Mouse (Mus musculus) midbrain, embryonic 12.5 days (tissue): ENCODE data around the gene Hes5. TPM values are rescaled to one million over a fixed set of nuclear protein-coding genes. Genes with fewer than 3 reads are reported as not detected.

Source experiments
- ATAC-seq: fragments of 200-750 bp; cut with Nextera tagmentation; 2 replicates; pipeline ENCODE4 v1.8.0; 2017; ENCODE audit warnings: low read depth, moderate TSS enrichment, moderate library complexity; ENCODE audit not compliant: low FRiP score
- H3K27ac ChIP-seq: fragments of 300-500 bp; sonication (generic); replicated peaks from 2 replicates; pipeline ENCODE4 v1.5.1; 2016; ENCODE audit warnings: mild to moderate bottlenecking
- H3K27me3 ChIP-seq: fragments of 300-500 bp; sonication (generic); 2 replicates; pipeline ENCODE4 v1.6.1; 2016; ENCODE audit warnings: mild to moderate bottlenecking
- H3K36me3 ChIP-seq: fragments of 300-500 bp; sonication (generic); 2 replicates; pipeline ENCODE4 v1.6.1; 2016
- H3K4me1 ChIP-seq: fragments of 300-500 bp; sonication (generic); 2 replicates; pipeline ENCODE4 v1.6.1; 2016
- H3K4me2 ChIP-seq: fragments of 300-500 bp; sonication (generic); replicated peaks from 2 replicates; pipeline ENCODE4 v1.6.1; 2016; ENCODE audit warnings: mild to moderate bottlenecking, moderate library complexity
- H3K4me3 ChIP-seq: fragments of 300-500 bp; sonication (generic); 2 replicates; pipeline ENCODE4 v1.5.1; 2016; ENCODE audit warnings: mild to moderate bottlenecking
- H3K9ac ChIP-seq: fragments of 300-500 bp; sonication (generic); replicated peaks from 2 replicates; pipeline ENCODE4 v1.6.1; 2016; ENCODE audit warnings: mild to moderate bottlenecking, moderate library complexity
- H3K9me3 ChIP-seq: fragments of 300-500 bp; sonication (generic); 2 replicates; pipeline ENCODE4 v1.6.1; 2016; ENCODE audit warnings: mild to moderate bottlenecking
- WGBS: fragments of 180-500 bp; shearing (Covaris S2); methylation state at CpG from one replicate; pipeline ENCODE4 v1.1.7; 2016; 5-methylcytosine and 5-hydroxymethylcytosine counted together
- polyA plus RNA-seq: library from polyadenylated mRNA; unstranded; fragments of >200 nt; fragmentation: Nextera tagmentation; extraction: Ambion mirVana; gene quantifications from 2 replicates; pipeline ENCODE4 v1.2.1, GENCODE M21; 2016

Hes5 gene
- polyA plus RNA-seq, 1 experiment from 2014 or later: 870 TPM

DNA sequence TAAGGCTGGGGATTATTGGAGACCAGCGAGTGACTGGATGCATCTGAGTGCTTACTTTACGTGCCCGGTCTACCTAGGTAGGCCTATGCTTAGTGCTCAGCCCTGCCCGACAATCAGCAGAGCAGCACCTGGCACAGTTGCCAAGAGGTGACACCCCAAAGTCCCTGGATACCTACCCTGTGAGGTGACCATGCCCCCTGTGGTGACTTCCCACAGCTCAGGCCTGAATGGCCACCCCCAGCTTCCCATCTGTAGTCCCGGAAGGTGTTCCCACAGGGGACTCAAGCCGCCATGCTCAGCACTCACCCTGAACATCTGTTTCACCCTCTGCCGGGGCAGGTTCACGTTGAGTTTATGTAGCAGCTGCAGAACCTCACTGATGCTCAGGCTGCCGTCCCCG lies 45.6 kb downstream of the Hes5 start:
- Histone ChIP-seq H3K4me2 (no peak overlapping the region), H3K4me3 (no peak overlapping the region), H3K27me3 (peaks cover 11% of the 10 kb centered on the region; the same call in 1 of the 2 replicates), H3K9me3 (no peaks in the 10 kb centered on the region), H3K36me3 (no peaks in the 10 kb centered on the region), H3K4me1 (no peaks in the 10 kb centered on the region), H3K9ac (no peak overlapping the region), H3K27ac (no peak overlapping the region)
- no peak for ATAC-seq
- 68% methylated on average over 10 of the region's 10 CpGs for WGBS

DNA sequence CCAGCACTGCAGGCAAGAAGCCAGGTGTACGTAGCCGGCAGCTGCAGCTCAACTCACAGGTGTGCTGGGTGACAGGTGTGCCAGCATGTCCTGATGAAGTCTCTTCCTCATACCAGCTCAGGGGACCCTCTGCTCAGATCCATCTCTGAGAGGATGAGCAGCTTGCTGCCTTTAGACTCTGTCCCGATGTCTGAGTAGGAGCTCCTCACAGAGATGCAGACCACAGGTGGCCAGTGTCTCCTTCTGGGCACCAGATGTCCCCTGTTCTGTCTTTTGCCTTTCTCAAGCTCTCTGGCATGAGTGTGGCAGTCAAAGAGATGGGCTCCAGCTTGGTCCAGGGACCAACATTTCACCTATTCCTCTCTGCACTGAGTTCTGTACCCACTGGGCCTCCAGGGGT lies 46.9 kb downstream of the Hes5 start:
- Histone ChIP-seq H3K4me3 (no peak overlapping the region), H3K4me2 (no peak overlapping the region), H3K27me3 (peaks cover 4% of the 10 kb centered on the region; the same call in 1 of the 2 replicates), H3K4me1 (peaks cover 2% of the 10 kb centered on the region; the same call in 1 of the 2 replicates), H3K9ac (no peak overlapping the region), H3K36me3 (no peaks in the 10 kb centered on the region), H3K9me3 (no peaks in the 10 kb centered on the region), H3K27ac (no peak overlapping the region)
- 92% methylated on average over 3 of the region's 3 CpGs for WGBS
- no peak for ATAC-seq

DNA sequence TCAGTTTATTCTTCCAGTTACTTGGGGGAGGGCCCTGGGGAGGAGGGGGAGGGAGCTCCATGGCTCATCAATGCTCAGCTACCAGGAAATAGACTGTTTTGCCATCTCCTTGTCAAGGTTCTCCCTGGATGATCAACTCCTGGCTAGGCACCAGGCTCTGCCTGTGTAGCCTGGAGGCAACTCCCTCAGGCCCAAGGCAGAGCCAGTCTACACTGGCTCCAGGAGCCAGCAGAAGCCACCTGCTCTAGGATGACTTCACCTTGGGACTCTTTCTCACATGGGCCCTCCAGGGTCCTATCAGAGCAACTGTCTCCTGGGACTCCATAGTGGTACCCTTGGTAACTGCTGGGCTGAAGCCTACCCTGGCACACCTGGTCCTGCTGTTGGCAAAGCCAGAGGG lies 47.4 kb downstream of the Hes5 start:
- H3K27ac ChIP-seq: no peak overlapping the region
- H3K27me3 ChIP-seq: no peaks in the 10 kb centered on the region; the same call in 1 of the 2 replicates
- H3K4me2 ChIP-seq: no peak overlapping the region
- no peaks in the 10 kb centered on the region for H3K36me3 ChIP-seq
- H3K4me1 ChIP-seq: peaks cover 7% of the 10 kb centered on the region; the same call in 1 of the 2 replicates
- H3K4me3 ChIP-seq: no peak overlapping the region
- H3K9me3 ChIP-seq: no peaks in the 10 kb centered on the region
- H3K9ac ChIP-seq: no peak overlapping the region
- no peak for ATAC-seq

DNA sequence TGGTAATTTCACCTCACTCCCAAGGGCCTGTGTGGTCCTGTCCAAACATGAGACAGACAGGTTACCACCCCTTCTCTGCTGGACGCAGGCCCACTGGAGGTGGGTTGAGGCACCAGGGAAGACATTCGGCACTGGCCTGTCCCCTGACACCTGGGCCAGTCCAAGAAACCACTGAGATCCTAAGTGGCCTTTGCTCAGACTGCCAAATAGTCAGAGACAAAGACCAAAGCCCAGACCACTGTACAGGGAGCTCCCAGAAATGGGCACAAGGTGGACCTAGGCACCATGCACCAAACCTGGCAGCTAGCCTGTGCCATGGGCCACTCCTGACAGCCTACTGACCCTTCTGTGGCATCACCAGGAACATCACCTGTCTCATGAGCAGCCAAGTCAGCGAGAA lies 48.5 kb downstream of the Hes5 start:
- Histone ChIP-seq H3K4me2 (no peak overlapping the region), H3K36me3 (no peaks in the 10 kb centered on the region), H3K27ac (no peak overlapping the region), H3K9me3 (no peaks in the 10 kb centered on the region), H3K27me3 (peaks cover 10% of the 10 kb centered on the region), H3K4me1 (peaks cover 12% of the 10 kb centered on the region; the same call in 1 of the 2 replicates), H3K4me3 (no peak overlapping the region), H3K9ac (no peak overlapping the region)
- WGBS: 83% methylated on average over 3 of the region's 3 CpGs
- no peak for ATAC-seq

DNA sequence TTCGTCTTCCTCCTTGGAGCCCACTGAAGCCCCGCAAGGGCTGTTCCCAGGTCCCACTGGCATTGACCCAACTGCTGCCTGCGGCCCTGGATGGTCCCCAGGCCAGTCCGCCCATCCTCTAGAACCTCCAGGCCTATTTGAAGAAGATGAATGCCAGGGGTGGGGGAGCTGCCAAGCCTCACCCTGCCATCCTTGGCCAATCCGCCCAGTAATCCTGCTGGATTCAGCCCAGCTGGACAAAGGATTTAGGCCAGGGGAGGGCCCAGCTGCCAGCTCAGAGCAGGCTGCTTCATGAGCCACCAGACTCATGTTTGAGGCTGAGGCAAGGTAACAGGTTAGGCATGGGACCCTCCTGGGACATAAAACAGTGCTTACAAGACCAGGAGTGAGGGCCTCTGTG lies 50.1 kb downstream of the Hes5 start:
- Histone ChIP-seq H3K27ac (no peak overlapping the region), H3K27me3 (peaks cover 22% of the 10 kb centered on the region), H3K4me3 (no peak overlapping the region), H3K36me3 (no peaks in the 10 kb centered on the region), H3K9me3 (no peaks in the 10 kb centered on the region), H3K9ac (no peak overlapping the region), H3K4me1 (peaks cover 19% of the 10 kb centered on the region; the same call in 1 of the 2 replicates), H3K4me2 (no peak overlapping the region)
- 83% methylated on average over 5 of the region's 5 CpGs for WGBS
- no peak for ATAC-seq

GRCm38 (mm10) chr4:155011312-155012025 lies 50.7 kb downstream of the Hes5 start:
- Histone ChIP-seq H3K9me3 (no peaks in the 10 kb centered on the region), H3K27me3 (peaks cover 26% of the 10 kb centered on the region), H3K9ac (no peak overlapping the region), H3K4me3 (no peak overlapping the region), H3K36me3 (no peaks in the 10 kb centered on the region), H3K27ac (no peak overlapping the region), H3K4me1 (peaks cover 19% of the 10 kb centered on the region; the same call in 1 of the 2 replicates), H3K4me2 (no peak overlapping the region)
- 85% methylated on average over 8 of the region's 8 CpGs for WGBS
- no peak for ATAC-seq

Other genes starting within 250 kb of the Hes5 start
- gene Ttc34, start 123.5 kb upstream of the Hes5 start, polyA plus RNA-seq: 0.16 and 0.46 TPM in 2 replicates
- gene Mmel1, start 91.3 kb upstream of the Hes5 start, polyA plus RNA-seq: 0.19 and 0.37 TPM in 2 replicates
- gene Fam213b, start 61.8 kb upstream of the Hes5 start, polyA plus RNA-seq: 33.2 and 36.0 TPM in 2 replicates
- gene Tnfrsf14, start 32.4 kb upstream of the Hes5 start, polyA plus RNA-seq: 0.78 and 1.0 TPM in 2 replicates
- 48.5 and 50.2 TPM in 2 replicates for gene Pank4, start 3.2 kb downstream of the Hes5 start, polyA plus RNA-seq
- gene Plch2, start 95.9 kb downstream of the Hes5 start, polyA plus RNA-seq: 3.6 and 3.7 TPM in 2 replicates
- 16.0 and 19.2 TPM in 2 replicates for gene Pex10, start 106.1 kb downstream of the Hes5 start, polyA plus RNA-seq
- 122 and 132 TPM in 2 replicates for gene Rer1, start 125.5 kb downstream of the Hes5 start, polyA plus RNA-seq
- 5.6 and 5.7 TPM in 2 replicates for gene Morn1, start 125.7 kb downstream of the Hes5 start, polyA plus RNA-seq